In genomic region chr5:21424614-21425602, GRCm38 (mm10) we compare ENCODE assay signal across 7 mouse cellular contexts. TPM values are rescaled to one million over a fixed set of nuclear protein-coding genes. Genes with fewer than 3 reads are reported as not detected.
A peak's percentile ranks its signal among the peaks of the same experiment; 100 is the strongest.
DNase-seq lines count a peak whose midpoint lies in the region; ATAC-seq lines count a peak whose summit lies in the region.

Ccdc146 (minus strand) TSS chr5:21424677.
Fam185a (plus strand) TSS chr5:21424958.

- DNase-seq in adrenal gland, postnatal 25 days, result peak; percentile 83
- DNase-seq in heart, adult 11 months, result peak; percentile 100
- peak; percentile 90 for DNase-seq in kidney, adult 18-20 months
- DNase-seq in limb, embryonic 11.5 days (ENCODE audit: low spot score), result peak; percentile 92
- DNase-seq in midbrain, embryonic 14.5 days, result peak; percentile 99
- peak; percentile 82 to 84 for DNase-seq in spleen, adult 18-20 months

- H3K4me1 ChIP-seq in embryonic facial prominence, embryonic 12.5 days, result peaks cover 11% of the 10 kb centered on the region; the same call in 1 of the 2 replicates
- peaks cover 2% of the 10 kb centered on the region; the same call in 1 of the 2 replicates for H3K4me1 ChIP-seq in limb, embryonic 11.5 days (ENCODE audit: control insufficient read depth, insufficient read depth, low read length)
- no peaks in the 10 kb centered on the region for H3K4me1 ChIP-seq in midbrain, embryonic 14.5 days (ENCODE audit: control insufficient read depth, insufficient read depth, low read length)

- no peaks in the 10 kb centered on the region for H3K9me3 ChIP-seq in embryonic facial prominence, embryonic 12.5 days
- H3K9me3 ChIP-seq in limb, embryonic 11.5 days (ENCODE audit: control insufficient read depth, low read length), result no peaks in the 10 kb centered on the region
- no peaks in the 10 kb centered on the region for H3K9me3 ChIP-seq in midbrain, embryonic 14.5 days (ENCODE audit: control insufficient read depth, low read length)

- H3K27ac ChIP-seq in embryonic facial prominence, embryonic 12.5 days, result no peak within 1 kb of the TSS
- no peak within 1 kb of the TSS for H3K27ac ChIP-seq in limb, embryonic 11.5 days (replicated peaks; ENCODE audit: low read depth, low read length)
- no peak within 1 kb of the TSS for H3K27ac ChIP-seq in midbrain, embryonic 14.5 days (replicated peaks; ENCODE audit: low read depth, low read length)

- H3K4me2 ChIP-seq in embryonic facial prominence, embryonic 12.5 days (replicated peaks), result peak within 1 kb of the TSS; percentile 98
- peak within 1 kb of the TSS; percentile 93 for H3K4me2 ChIP-seq in limb, embryonic 11.5 days (ENCODE audit: low read depth, severe bottlenecking)
- H3K4me2 ChIP-seq in midbrain, embryonic 14.5 days (ENCODE audit: low read length), result peak within 1 kb of the TSS; percentile 97

- ATAC-seq in embryonic facial prominence, embryonic 12.5 days (ENCODE audit: insufficient number of reproducible peaks, insufficient read depth, low FRiP score, low TSS enrichment), result peak; percentile 99
- ATAC-seq in limb, embryonic 11.5 days (ENCODE audit: insufficient number of reproducible peaks, low FRiP score, low TSS enrichment, low read depth), result peak; percentile 100
- peak; percentile 100 for ATAC-seq in midbrain, embryonic 14.5 days (ENCODE audit: low FRiP score, low TSS enrichment)

- H3K4me3 ChIP-seq in embryonic facial prominence, embryonic 12.5 days, result peak within 1 kb of the TSS; percentile 84
- H3K4me3 ChIP-seq in limb, embryonic 11.5 days (ENCODE audit: low read depth, low read length), result peak within 1 kb of the TSS; percentile 78
- H3K4me3 ChIP-seq in midbrain, embryonic 14.5 days (replicated peaks; ENCODE audit: low read depth, low read length), result peak within 1 kb of the TSS; percentile 72

- under 1% methylated on average over 68 of the region's 68 CpGs for WGBS in embryonic facial prominence, embryonic 12.5 days
- WGBS in limb, embryonic 11.5 days, result under 1% methylated on average over 68 of the region's 68 CpGs
- WGBS in midbrain, embryonic 14.5 days, result under 1% methylated on average over 68 of the region's 68 CpGs

- H3K27me3 ChIP-seq in embryonic facial prominence, embryonic 12.5 days, result no peaks in the 10 kb centered on the region
- H3K27me3 ChIP-seq in limb, embryonic 11.5 days (ENCODE audit: control insufficient read depth, insufficient read depth, low read length), result no peaks in the 10 kb centered on the region
- no peaks in the 10 kb centered on the region for H3K27me3 ChIP-seq in midbrain, embryonic 14.5 days (ENCODE audit: control insufficient read depth, insufficient read depth, low read length)

- H3K36me3 ChIP-seq in embryonic facial prominence, embryonic 12.5 days, result no peaks in the 10 kb centered on the region
- no peaks in the 10 kb centered on the region for H3K36me3 ChIP-seq in limb, embryonic 11.5 days (ENCODE audit: control insufficient read depth, insufficient read depth, low read length)
- H3K36me3 ChIP-seq in midbrain, embryonic 14.5 days (ENCODE audit: control insufficient read depth, insufficient read depth, low read length), result no peaks in the 10 kb centered on the region

- peak within 1 kb of the TSS; percentile 74 for H3K9ac ChIP-seq in embryonic facial prominence, embryonic 12.5 days
- H3K9ac ChIP-seq in limb, embryonic 11.5 days (ENCODE audit: low read length), result peak within 1 kb of the TSS; percentile 62
- peak within 1 kb of the TSS; percentile 55 for H3K9ac ChIP-seq in midbrain, embryonic 14.5 days (replicated peaks; ENCODE audit: low read length)

RNA-seq across cellular contexts. Expression of gene Ccdc146, which starts in this region (rescaled TPM):
- 0.36 TPM in 1 of 2 replicates, not detected in the other for total RNA-seq in adrenal gland, postnatal 25 days (2021)
- not detected in 2 replicates for polyA plus RNA-seq in embryonic facial prominence, embryonic 12.5 days (2016; fragmentation: Nextera tagmentation; extraction: Ambion mirVana)
- polyA plus RNA-seq in limb, embryonic 11.5 days (2014; fragmentation: Nextera tagmentation; extraction: Ambion mirVana), result not detected in 2 replicates
- 0.07 and 0.36 TPM in 2 replicates for polyA plus RNA-seq in midbrain, embryonic 14.5 days (2014; fragmentation: Nextera tagmentation; extraction: Ambion mirVana)

RNA-seq across cellular contexts. Expression of gene Fam185a, which starts in this region (rescaled TPM):
- total RNA-seq in adrenal gland, postnatal 25 days (2021), result 10.4 and 13.7 TPM in 2 replicates
- 5.3 and 5.7 TPM in 2 replicates for polyA plus RNA-seq in embryonic facial prominence, embryonic 12.5 days (2016; fragmentation: Nextera tagmentation; extraction: Ambion mirVana)
- polyA plus RNA-seq in limb, embryonic 11.5 days (2014; fragmentation: Nextera tagmentation; extraction: Ambion mirVana), result 6.0 and 7.6 TPM in 2 replicates
- polyA plus RNA-seq in midbrain, embryonic 14.5 days (2014; fragmentation: Nextera tagmentation; extraction: Ambion mirVana), result 7.9 and 8.4 TPM in 2 replicates
